Mouse (Mus musculus): ENCODE results near the gene Whrn. TPM values are rescaled to one million over a fixed set of nuclear protein-coding genes. Genes with fewer than 3 reads are reported as not detected.

The Whrn gene
- polyA plus RNA-seq, 1 experiment from 2014 or later = 5.6 TPM

- peaks cover 53% of the 10 kb centered on the region for H3K36me3 ChIP-seq
- no peak overlapping the region for H3K27ac ChIP-seq
- H3K4me2 ChIP-seq = no peak overlapping the region
- no peaks in the 10 kb centered on the region for H3K27me3 ChIP-seq
- H3K9ac ChIP-seq = no peak overlapping the region
- no peaks in the 10 kb centered on the region for H3K9me3 ChIP-seq
- no peak overlapping the region for H3K4me3 ChIP-seq
- no peak for ATAC-seq (ENCODE audit: low FRiP score)
- WGBS = 94% methylated on average over 4 of the region's 4 CpGs
- peaks cover 17% of the 10 kb centered on the region for H3K4me1 ChIP-seq (replicated peaks)
Observed at GRCm38 (mm10) chr4:63384262-63384661, 111.5 kb downstream of the Whrn start.

GRCm38 (mm10) chr4:63383474-63383873 lies 112.3 kb downstream of the Whrn start:
- WGBS = 80% methylated on average over 12 of the region's 12 CpGs
- Histone ChIP-seq H3K4me2 (no peak overlapping the region), H3K27ac (no peak overlapping the region), H3K36me3 (peaks cover 61% of the 10 kb centered on the region), H3K27me3 (no peaks in the 10 kb centered on the region), H3K4me3 (no peak overlapping the region), H3K4me1 (replicated peaks) (peaks cover 9% of the 10 kb centered on the region), H3K9me3 (no peaks in the 10 kb centered on the region), H3K9ac (no peak overlapping the region)
- no peak for ATAC-seq (ENCODE audit: low FRiP score)

- WGBS = 90% methylated on average over 4 of the region's 4 CpGs
- Histone ChIP-seq H3K36me3 (peaks cover 64% of the 10 kb centered on the region), H3K4me2 (no peak overlapping the region), H3K9me3 (no peaks in the 10 kb centered on the region), H3K9ac (no peak overlapping the region), H3K27me3 (no peaks in the 10 kb centered on the region), H3K4me3 (no peak overlapping the region), H3K4me1 (replicated peaks) (peaks cover 3% of the 10 kb centered on the region; the same call in 1 of the 2 replicates), H3K27ac (no peak overlapping the region)
- no peak for ATAC-seq (ENCODE audit: low FRiP score)
Observed at GRCm38 (mm10) chr4:63382676-63383369, 113.0 kb downstream of the Whrn start.

DNA sequence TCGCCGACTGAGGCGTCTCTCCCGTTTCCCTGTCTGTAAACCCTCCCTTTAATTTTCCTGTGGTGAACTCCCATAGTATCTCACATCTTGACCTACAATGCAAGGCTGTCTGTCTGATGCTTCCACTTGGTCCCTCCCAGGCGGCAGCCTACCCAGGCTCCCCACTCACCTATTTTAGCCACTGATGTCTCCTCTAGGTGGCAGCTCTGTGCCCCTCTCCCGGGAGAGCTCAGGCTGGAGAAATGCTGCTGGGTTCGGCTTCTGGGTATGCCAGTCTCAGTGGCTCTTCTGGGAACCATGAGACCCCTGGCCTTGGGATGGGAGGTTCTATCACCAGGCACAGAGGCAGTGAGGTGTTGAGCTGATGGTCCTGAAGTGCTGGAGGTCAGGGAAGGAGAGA lies 118.3 kb downstream of the Whrn start:
- peaks cover 80% of the 10 kb centered on the region for H3K36me3 ChIP-seq
- 64% methylated on average over 7 of the region's 7 CpGs for WGBS
- H3K9ac ChIP-seq = no peak overlapping the region

DNA sequence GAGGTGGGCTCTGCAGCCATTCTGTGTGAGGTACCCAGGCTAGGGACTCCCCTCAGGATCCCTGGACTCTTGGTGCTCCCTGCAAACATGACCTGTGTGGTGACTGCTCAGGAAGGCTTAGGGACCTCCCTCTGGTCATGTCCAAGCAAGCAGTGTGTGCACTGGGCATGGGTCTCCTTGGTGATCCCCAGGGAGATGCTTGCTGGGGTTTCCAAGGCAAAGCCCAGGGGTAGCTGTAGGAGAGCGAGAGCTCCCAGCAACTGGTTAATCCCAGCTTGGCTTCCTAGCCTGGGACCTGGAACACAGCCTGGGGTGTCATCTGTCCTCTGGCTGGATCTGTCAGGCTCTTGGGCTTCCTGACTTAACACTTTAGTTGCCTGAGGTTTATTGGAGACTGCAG lies 120.4 kb downstream of the Whrn start:
- no peak overlapping the region for H3K27ac ChIP-seq
- peaks cover 10% of the 10 kb centered on the region for H3K4me1 ChIP-seq (replicated peaks)
- peak; percentile 30; the same call in 1 of the 2 replicates for ATAC-seq (ENCODE audit: low FRiP score)
- no peaks in the 10 kb centered on the region for H3K27me3 ChIP-seq
- H3K9me3 ChIP-seq = no peaks in the 10 kb centered on the region
- WGBS = 67% methylated on average over 1 of the region's 1 CpGs
- no peak overlapping the region for H3K4me3 ChIP-seq
- H3K9ac ChIP-seq = no peak overlapping the region
- H3K36me3 ChIP-seq = peaks cover 73% of the 10 kb centered on the region
- no peak overlapping the region for H3K4me2 ChIP-seq

More for the DNA sequence above, 118.3 kb downstream of the Whrn start:
- Histone ChIP-seq H3K4me3 (no peak overlapping the region), H3K27ac (no peak overlapping the region), H3K27me3 (no peaks in the 10 kb centered on the region), H3K4me1 (replicated peaks) (no peaks in the 10 kb centered on the region), H3K9me3 (no peaks in the 10 kb centered on the region), H3K4me2 (no peak overlapping the region)
- no peak for ATAC-seq (ENCODE audit: low FRiP score)

- H3K36me3 ChIP-seq = peaks cover 65% of the 10 kb centered on the region
- no peak overlapping the region for H3K4me3 ChIP-seq
- no peak overlapping the region for H3K27ac ChIP-seq
- no peak overlapping the region for H3K9ac ChIP-seq
- no peaks in the 10 kb centered on the region for H3K9me3 ChIP-seq
- H3K4me1 ChIP-seq (replicated peaks) = peaks cover 10% of the 10 kb centered on the region
- 84% methylated on average over 12 of the region's 12 CpGs for WGBS
- H3K27me3 ChIP-seq = no peaks in the 10 kb centered on the region
- ATAC-seq (ENCODE audit: low FRiP score) = no peak
- no peak overlapping the region for H3K4me2 ChIP-seq
Observed at GRCm38 (mm10) chr4:63374331-63374730, 121.5 kb downstream of the Whrn start.

GRCm38 (mm10) chr4:63373404-63373803 lies 122.4 kb downstream of the Whrn start:
- H3K27me3 ChIP-seq = no peaks in the 10 kb centered on the region
- H3K9ac ChIP-seq = no peak overlapping the region
- peaks cover 62% of the 10 kb centered on the region for H3K36me3 ChIP-seq
- no peak overlapping the region for H3K4me2 ChIP-seq
- no peaks in the 10 kb centered on the region for H3K9me3 ChIP-seq
- peaks cover 10% of the 10 kb centered on the region for H3K4me1 ChIP-seq (replicated peaks)
- no peak for ATAC-seq (ENCODE audit: low FRiP score)
- no peak overlapping the region for H3K4me3 ChIP-seq
- no peak overlapping the region for H3K27ac ChIP-seq
- WGBS = 93% methylated on average over 8 of the region's 8 CpGs

DNA sequence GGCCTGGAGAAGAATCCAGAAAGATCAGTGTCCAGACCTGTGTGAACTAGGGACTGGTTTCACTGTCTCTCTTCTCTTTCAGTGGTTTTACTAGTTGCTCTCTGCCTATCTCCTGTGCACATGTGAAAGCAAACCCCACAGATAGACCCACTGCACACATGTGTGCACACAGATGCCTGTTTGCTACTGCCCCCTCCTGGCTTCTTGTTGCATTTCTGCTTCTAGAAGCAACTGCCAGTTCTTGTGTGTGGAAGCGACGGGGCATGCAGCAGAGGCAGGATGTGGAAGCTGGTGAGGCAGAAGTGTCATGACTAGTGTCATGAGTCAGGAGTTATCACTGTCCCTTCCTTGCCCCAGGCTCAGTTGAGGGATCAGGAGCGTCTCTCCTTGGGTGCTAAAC lies 123.9 kb downstream of the Whrn start:
- H3K4me1 ChIP-seq (replicated peaks) = peaks cover 10% of the 10 kb centered on the region
- no peak for ATAC-seq (ENCODE audit: low FRiP score)
- no peak overlapping the region for H3K4me3 ChIP-seq
- H3K36me3 ChIP-seq = peaks cover 63% of the 10 kb centered on the region
- WGBS = 69% methylated on average over 3 of the region's 3 CpGs
- no peaks in the 10 kb centered on the region for H3K9me3 ChIP-seq
- no peak overlapping the region for H3K27ac ChIP-seq
- H3K27me3 ChIP-seq = no peaks in the 10 kb centered on the region
- H3K9ac ChIP-seq = no peak overlapping the region
- no peak overlapping the region for H3K4me2 ChIP-seq

DNA sequence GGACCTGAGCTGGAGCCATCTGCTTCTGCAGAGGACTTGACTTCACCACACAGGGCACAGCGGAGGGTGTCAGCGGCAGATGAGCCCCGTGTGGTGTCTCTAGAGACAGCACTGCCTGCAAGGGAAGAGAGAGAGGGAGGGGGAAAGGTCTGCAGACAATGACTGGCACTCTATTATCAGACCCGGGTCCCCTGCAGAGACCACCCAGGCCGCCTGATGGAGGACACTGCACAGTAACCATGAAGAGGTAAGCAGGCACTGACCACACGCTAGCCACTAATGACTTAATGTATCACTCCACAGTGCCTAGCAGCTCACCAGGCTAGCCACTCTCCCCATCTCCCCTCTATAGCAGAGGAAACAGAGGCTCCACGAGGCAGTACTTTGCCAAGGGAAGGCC lies 124.9 kb downstream of the Whrn start:
- H3K4me3 ChIP-seq = no peak overlapping the region
- no peaks in the 10 kb centered on the region for H3K27me3 ChIP-seq
- H3K9me3 ChIP-seq = no peaks in the 10 kb centered on the region
- no peak overlapping the region; the same call in 1 of the 2 replicates for H3K9ac ChIP-seq
- ATAC-seq (ENCODE audit: low FRiP score) = no peak
- no peak overlapping the region for H3K4me2 ChIP-seq
- peaks cover 10% of the 10 kb centered on the region for H3K4me1 ChIP-seq (replicated peaks)
- H3K27ac ChIP-seq = no peak overlapping the region
- WGBS = 21% methylated on average over 7 of the region's 7 CpGs
- H3K36me3 ChIP-seq = peaks cover 54% of the 10 kb centered on the region

- 0 out of 2 replicates have a peak, but pooled peaks have one; percentile 29 for ATAC-seq (ENCODE audit: low FRiP score)
- peaks cover 10% of the 10 kb centered on the region for H3K4me1 ChIP-seq (replicated peaks)
- 13% methylated on average over 4 of the region's 4 CpGs for WGBS
- H3K4me3 ChIP-seq = no peak overlapping the region
- no peak overlapping the region for H3K27ac ChIP-seq
- no peak overlapping the region for H3K4me2 ChIP-seq
- H3K27me3 ChIP-seq = no peaks in the 10 kb centered on the region
- no peaks in the 10 kb centered on the region for H3K9me3 ChIP-seq
- H3K36me3 ChIP-seq = peaks cover 45% of the 10 kb centered on the region
- no peak overlapping the region for H3K9ac ChIP-seq
Observed at GRCm38 (mm10) chr4:63368577-63368976, 127.2 kb downstream of the Whrn start.

Other genes starting within 250 kb of the Whrn start
- not detected in 2 replicates for gene Orm1, start 151.4 kb downstream of the Whrn start, polyA plus RNA-seq (2015; fragmentation: Nextera tagmentation; extraction: Ambion mirVana)
- not detected in 2 replicates for gene Orm3, start 139.8 kb downstream of the Whrn start, polyA plus RNA-seq (2015; fragmentation: Nextera tagmentation; extraction: Ambion mirVana)
- gene Orm2, start 133.5 kb downstream of the Whrn start, polyA plus RNA-seq (2015; fragmentation: Nextera tagmentation; extraction: Ambion mirVana) = not detected in 2 replicates
- 6.0 and 6.2 TPM in 2 replicates for gene Akna, start 92.6 kb downstream of the Whrn start, polyA plus RNA-seq (2015; fragmentation: Nextera tagmentation; extraction: Ambion mirVana)
- gene Atp6v1g1, start 48.8 kb upstream of the Whrn start, polyA plus RNA-seq (2015; fragmentation: Nextera tagmentation; extraction: Ambion mirVana) = 464 and 480 TPM in 2 replicates
- gene Tmem268, start 62.8 kb upstream of the Whrn start, polyA plus RNA-seq (2015; fragmentation: Nextera tagmentation; extraction: Ambion mirVana) = 3.0 and 4.4 TPM in 2 replicates
- not detected in 2 replicates for gene Gm11213, start 109.3 kb upstream of the Whrn start, polyA plus RNA-seq (2015; fragmentation: Nextera tagmentation; extraction: Ambion mirVana)
- not detected in 2 replicates for gene Tex48, start 126.4 kb upstream of the Whrn start, polyA plus RNA-seq (2015; fragmentation: Nextera tagmentation; extraction: Ambion mirVana)
- gene Gm11214, start 167.4 kb upstream of the Whrn start, polyA plus RNA-seq (2015; fragmentation: Nextera tagmentation; extraction: Ambion mirVana) = not detected in 2 replicates
- gene Tnfsf15, start 249.1 kb upstream of the Whrn start, polyA plus RNA-seq (2015; fragmentation: Nextera tagmentation; extraction: Ambion mirVana) = not detected in 2 replicates